Mouse (Mus musculus) cerebellum, adult 18-20 months (tissue): ENCODE measurements around the gene Gm13691.
"Not testable (repeated sequence)": the region's sequence is repeated elsewhere in the genome, so short reads cannot be mapped to it uniquely, and the experiment has no call there.

Experiments
- DNase-seq, 2 experiments: peaks; one replicate each; pipeline ENCODE4 v3.0.0; 2021

The Gm13691 gene

DNA sequence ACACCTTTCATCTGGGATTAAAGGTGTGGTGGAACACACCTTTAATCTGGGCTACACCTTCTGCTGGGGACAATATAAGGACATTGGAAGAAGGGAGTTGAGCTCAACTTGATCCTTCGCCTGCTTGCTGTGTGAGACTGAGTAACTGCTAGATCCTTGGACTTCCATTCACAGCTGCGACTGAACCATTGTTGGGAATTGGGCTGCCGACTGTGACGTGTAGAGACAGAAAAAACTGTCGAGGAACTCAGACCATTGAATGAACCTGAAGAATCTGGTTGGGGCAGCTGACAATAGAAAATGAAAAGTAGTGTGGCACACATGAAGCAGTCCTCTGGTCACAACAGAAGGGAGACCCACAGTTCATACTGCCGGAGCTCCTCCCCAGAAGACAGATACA is at the start of gene Gm13691:
Gm13691 (plus strand) TSS at position 301 of the 400 bp plus-strand sequence.
- DNase-seq, result not testable (repeated sequence)

DNA sequence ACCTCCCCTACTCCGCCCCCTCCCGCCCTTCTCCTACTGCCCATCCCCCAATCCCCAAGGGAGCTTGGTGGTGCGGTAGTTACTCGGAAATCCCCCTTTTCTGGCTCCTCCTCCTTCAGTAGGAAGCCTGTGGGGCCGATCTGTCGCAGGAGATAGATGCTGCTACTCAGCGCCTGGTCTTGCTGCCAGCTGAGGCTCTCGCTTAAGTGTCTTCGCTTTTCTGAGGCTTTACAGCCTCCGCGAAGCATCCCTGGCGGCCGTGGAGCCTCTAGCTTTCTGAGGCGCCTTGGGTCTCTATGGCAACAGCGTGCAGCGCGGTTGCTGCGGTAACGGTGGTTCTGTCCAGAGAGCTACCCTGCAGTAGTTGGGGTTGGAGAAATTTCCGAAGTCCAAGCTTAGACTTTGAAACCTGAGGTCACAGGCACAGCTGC is 49.4 kb upstream of the Gm13691 start, which contains the start of gene Zswim2:
Zswim2 (minus strand) TSS at position 298 of the 431 bp plus-strand sequence.
- peak; percentile 47 to 49 for DNase-seq

DNA sequence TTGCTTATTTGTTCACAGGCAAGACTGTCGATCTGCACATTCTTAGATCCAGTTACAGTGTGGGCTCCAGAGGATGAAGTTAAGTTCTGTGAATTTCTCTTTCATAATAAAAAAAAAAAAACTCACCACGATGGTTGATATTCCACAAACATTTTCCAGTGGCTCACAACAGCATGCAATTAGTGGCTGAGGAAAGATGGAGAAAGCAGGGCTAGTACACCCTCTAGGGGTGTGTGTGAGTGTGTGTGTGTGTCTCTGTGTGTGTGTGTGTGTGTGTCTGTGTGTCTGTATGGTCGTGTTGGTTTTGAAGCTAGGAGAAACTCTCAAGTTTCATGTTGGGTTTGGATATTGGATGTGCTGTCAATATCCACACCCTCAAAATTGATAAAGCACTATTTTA is 49.0 kb upstream of the Gm13691 start:
- no peak for DNase-seq

DNA sequence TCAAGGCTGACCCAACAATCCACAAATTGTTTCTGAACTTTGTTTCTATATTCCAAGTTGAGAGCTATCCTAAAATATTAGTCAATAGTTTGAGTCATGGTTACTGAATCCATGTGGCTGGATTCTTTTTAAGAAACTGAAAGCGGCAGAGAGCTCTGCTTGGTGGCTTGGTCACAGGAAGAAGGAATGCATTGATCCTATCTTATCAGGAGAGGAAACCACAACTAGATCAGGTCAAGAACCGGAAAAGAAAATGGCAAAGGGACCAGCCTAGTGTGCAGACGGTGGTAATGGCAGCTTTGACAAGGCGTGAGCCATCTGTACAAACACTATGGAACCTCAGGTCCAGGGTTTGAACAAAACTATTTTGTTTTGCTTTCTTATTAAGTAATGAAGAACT is 48.6 kb upstream of the Gm13691 start:
- DNase-seq, result no peak

DNA sequence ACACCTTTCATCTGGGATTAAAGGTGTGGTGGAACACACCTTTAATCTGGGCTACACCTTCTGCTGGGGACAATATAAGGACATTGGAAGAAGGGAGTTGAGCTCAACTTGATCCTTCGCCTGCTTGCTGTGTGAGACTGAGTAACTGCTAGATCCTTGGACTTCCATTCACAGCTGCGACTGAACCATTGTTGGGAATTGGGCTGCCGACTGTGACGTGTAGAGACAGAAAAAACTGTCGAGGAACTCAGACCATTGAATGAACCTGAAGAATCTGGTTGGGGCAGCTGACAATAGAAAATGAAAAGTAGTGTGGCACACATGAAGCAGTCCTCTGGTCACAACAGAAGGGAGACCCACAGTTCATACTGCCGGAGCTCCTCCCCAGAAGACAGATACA is 35.0 kb upstream of the Gm13691 start, which contains the start of gene Gm13698:
Gm13698 (plus strand) TSS at position 301 of the 400 bp plus-strand sequence.
- not testable (repeated sequence) for DNase-seq

DNA sequence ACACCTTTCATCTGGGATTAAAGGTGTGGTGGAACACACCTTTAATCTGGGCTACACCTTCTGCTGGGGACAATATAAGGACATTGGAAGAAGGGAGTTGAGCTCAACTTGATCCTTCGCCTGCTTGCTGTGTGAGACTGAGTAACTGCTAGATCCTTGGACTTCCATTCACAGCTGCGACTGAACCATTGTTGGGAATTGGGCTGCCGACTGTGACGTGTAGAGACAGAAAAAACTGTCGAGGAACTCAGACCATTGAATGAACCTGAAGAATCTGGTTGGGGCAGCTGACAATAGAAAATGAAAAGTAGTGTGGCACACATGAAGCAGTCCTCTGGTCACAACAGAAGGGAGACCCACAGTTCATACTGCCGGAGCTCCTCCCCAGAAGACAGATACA is 29.1 kb upstream of the Gm13691 start, which contains the start of gene Gm13693:
Gm13693 (plus strand) TSS at position 301 of the 400 bp plus-strand sequence.
- not testable (repeated sequence) for DNase-seq

DNA sequence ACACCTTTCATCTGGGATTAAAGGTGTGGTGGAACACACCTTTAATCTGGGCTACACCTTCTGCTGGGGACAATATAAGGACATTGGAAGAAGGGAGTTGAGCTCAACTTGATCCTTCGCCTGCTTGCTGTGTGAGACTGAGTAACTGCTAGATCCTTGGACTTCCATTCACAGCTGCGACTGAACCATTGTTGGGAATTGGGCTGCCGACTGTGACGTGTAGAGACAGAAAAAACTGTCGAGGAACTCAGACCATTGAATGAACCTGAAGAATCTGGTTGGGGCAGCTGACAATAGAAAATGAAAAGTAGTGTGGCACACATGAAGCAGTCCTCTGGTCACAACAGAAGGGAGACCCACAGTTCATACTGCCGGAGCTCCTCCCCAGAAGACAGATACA is 23.3 kb upstream of the Gm13691 start, which contains the start of gene Gm13695:
Gm13695 (plus strand) TSS at position 301 of the 400 bp plus-strand sequence.
- DNase-seq, result not testable (repeated sequence)

DNA sequence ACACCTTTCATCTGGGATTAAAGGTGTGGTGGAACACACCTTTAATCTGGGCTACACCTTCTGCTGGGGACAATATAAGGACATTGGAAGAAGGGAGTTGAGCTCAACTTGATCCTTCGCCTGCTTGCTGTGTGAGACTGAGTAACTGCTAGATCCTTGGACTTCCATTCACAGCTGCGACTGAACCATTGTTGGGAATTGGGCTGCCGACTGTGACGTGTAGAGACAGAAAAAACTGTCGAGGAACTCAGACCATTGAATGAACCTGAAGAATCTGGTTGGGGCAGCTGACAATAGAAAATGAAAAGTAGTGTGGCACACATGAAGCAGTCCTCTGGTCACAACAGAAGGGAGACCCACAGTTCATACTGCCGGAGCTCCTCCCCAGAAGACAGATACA is 17.5 kb upstream of the Gm13691 start, which contains the start of gene Gm13696:
Gm13696 (plus strand) TSS at position 301 of the 400 bp plus-strand sequence.
- DNase-seq, result not testable (repeated sequence)

DNA sequence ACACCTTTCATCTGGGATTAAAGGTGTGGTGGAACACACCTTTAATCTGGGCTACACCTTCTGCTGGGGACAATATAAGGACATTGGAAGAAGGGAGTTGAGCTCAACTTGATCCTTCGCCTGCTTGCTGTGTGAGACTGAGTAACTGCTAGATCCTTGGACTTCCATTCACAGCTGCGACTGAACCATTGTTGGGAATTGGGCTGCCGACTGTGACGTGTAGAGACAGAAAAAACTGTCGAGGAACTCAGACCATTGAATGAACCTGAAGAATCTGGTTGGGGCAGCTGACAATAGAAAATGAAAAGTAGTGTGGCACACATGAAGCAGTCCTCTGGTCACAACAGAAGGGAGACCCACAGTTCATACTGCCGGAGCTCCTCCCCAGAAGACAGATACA is 11.7 kb upstream of the Gm13691 start, which contains the start of gene Gm13694:
Gm13694 (plus strand) TSS at position 301 of the 400 bp plus-strand sequence.
- not testable (repeated sequence) for DNase-seq

DNA sequence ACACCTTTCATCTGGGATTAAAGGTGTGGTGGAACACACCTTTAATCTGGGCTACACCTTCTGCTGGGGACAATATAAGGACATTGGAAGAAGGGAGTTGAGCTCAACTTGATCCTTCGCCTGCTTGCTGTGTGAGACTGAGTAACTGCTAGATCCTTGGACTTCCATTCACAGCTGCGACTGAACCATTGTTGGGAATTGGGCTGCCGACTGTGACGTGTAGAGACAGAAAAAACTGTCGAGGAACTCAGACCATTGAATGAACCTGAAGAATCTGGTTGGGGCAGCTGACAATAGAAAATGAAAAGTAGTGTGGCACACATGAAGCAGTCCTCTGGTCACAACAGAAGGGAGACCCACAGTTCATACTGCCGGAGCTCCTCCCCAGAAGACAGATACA is 5.9 kb upstream of the Gm13691 start, which contains the start of gene Gm13697:
Gm13697 (plus strand) TSS at position 301 of the 400 bp plus-strand sequence.
- not testable (repeated sequence) for DNase-seq

DNA sequence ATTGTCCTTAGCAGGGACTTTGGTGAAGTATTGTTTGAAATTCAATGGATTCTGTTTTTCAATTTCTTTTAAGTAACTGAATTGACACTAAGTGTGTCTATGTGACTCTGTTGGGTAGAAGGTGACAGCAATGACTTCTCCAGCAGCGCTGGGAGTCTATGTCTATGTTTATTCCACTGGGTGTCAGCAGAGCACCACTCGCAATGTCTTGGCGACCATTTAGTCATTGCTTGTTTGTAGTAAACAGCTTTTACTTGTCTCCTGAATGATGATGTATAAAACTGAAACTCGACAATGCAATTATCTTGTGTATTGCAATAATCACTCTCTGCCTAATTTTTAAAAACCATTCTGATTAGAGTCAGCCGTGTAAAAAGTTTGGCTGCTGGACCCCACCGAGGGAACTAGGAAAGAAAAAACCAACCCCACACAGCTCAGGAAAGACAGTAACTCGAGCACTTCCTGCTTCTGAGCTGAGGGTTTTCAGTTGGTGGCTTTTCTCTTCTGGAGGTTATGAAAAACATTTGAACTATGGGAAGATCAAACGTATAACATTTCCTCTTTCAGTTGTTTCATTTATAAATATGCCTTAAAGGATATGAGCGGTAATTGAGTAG is 3.4 kb downstream of the Gm13691 start:
- DNase-seq, result not testable (repeated sequence)

DNA sequence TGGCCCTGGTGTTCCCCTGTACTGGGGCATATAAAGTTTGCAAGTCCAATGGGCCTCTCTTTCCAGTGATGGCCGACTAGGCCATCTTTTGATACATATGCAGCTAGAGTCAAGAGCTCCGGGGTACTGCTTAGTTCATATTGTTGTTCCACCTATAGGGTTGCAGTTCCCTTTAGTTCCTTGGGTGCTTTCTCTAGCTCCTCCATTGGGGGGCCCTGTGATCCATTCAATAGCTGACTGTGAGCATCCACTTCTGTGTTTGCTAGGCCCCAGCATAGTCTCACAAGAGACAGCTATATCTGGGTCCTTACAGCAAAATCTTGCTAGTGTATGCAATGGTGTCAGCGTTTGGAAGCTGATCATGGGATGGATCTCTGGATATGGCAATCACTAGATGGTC is 4.2 kb downstream of the Gm13691 start:
- not testable (repeated sequence) for DNase-seq

DNA sequence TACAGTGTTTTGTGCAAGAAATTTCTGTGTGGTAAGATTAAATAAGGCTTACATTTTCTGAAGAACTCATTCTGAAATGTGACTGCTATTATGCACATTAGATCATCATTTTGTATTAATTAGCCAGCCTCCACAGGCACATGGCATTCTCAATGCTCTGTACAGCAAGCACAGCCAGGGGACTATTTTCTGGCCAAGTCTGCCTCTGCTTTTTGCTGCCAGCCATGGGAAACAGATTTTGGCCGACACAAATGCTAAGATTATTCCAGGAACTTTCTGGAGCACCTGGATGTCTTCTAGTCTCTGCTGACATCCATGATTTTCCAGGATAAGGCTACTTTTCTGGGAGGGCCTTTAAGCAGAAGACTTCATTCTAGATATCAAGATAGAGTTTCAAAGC is 18.6 kb downstream of the Gm13691 start:
- DNase-seq, result no peak

DNA sequence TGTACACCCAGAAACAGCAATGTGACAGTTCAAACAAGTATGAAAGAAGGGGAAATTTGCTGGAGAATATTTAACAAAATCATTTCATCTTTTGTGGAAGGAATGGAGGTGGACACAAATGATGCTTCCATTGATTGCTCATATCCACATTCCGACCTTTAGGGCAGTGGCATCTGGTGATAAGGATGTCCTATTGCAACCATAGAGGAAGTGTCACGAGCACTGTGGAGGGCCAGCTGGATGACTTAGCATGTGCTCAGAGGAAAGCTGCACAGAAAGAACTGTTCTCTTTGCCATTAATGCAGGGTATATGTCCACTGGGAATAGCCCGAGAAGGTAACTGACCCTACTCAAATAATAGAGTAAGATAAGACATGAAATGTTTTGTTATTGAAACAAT is 19.5 kb downstream of the Gm13691 start:
- no peak for DNase-seq

DNA sequence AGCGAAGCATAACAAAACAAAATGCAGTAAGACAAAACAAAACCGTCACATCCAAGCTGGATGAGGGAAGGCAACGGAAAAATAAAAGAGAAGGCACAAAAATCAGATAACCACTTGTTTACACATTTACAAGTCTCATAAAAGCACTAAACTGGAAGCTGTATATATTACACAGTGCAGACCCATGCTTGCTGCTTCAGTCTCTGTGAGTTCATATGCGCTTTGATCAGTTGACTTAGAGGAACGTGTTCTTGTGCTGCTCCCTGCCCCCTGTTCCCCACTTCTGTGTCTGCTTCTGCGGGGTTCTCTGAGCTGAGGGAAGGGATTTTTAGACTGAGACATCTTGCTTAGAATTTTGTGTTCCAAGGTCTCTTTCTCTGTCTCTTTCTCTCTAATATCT is 24.2 kb downstream of the Gm13691 start:
- DNase-seq, result no peak

DNA sequence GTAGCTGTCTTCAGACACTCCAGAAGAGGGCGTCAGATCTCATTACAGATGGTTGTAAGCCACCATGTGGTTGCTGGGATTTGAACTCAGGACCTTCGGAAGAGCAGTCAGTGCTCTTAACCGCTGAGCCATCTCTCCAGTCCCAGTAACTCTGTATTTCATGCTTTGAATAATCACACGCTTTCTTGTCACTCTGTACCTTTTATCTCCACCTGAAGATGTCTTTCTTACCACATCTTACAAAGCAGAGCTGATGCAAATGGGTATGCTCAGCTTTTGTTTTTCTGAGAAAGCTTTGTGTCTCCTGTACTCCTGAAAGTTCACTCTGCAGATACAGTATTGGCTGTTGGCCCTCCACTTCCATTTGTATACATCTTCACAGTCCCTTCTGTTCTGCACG is 25.9 kb downstream of the Gm13691 start:
- DNase-seq, result not testable (repeated sequence)

DNA sequence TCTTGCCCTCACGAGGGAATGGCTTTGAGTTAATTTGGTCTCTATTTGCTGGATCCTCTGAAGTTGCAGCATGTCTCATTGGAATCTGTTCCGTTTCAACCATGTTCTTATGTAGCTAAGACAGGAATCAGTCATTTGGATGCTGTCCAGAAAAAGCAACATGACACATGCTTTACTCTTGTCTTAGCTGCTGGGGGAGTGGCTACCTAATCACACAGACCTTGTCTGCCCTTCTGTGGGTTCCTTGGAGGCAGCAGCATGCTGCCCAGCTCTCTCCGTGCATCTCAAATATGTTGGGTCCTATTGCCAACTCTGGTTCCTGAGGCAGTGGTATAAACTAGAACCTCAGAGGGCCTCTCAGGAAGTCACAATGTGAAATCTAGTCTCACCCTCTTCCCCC is 28.0 kb downstream of the Gm13691 start:
- DNase-seq, result no peak

DNA sequence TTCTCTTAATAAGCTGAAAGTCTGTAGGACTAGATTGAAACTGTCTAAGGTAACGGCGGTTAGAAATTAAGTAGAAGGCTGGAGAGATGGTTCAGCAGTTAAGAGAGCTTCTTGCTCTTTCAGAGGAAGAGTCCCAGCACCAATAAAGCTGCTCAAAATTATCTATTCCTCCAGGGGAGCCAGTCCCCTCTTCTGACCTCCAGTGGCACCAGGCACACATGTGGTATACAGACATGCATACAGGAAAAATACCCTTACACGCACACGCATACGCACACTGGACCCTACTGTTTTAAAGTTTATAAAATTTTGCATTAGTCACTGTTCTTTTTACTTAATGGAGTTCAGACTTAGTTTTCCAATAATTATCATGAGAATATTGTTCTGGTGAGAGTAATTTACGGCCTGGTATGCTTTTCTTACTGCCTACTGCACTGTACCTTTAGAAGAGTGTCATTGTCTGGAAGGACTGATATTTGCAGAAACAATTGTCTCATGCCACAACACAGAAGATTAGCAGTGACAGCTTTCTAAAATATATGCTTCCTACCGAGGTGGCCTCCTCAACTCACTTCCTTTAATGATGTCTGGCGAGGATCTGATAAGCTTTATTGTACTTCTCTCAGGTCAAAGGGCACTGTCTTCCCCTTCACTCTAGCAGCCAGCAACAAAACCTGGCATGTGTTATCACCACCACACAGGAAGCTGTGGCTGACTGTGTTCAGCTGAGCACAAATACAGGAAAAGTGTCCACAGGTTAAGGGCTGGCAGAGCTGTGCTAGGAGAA is 29.4 kb downstream of the Gm13691 start:
- no peak for DNase-seq

DNA sequence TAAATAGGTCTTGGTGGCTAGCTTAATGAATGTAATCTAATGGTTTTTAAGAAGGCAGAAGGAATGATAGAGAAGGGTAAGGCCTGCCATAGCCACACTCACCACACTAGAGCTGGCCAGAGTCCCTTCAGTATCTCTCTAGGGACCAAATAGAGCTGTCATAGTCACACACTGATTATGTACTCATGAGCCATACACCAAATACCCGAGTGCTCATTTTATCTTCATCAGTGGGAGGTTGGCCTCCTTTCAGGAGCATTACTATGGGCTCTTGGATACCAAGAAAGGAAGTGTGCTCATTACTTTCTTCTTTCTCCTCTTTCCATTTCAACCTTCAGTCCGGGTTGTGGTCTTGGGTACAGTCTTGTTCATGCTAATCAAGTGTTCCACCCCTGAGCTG is 31.6 kb downstream of the Gm13691 start:
- DNase-seq, result no peak

DNA sequence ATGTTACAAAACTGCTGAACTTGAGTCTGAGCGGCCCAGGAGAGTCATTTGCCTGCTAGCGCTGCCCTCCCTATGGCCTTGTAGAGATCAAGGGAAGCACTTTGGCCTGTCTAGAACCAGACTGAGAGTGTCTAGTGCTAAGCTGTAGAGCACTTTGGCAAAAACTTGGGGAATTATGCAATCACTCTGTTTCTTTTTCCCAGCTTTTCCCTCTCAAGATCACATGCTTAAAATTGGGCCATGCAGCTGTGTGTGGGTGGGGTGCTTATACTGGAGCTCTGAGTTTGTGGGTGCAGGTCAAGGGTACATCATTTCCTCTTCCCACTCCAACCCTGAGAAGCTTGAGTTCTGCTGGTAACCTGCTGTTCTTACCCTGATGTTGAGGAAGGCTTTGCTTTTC is 32.6 kb downstream of the Gm13691 start:
- no peak for DNase-seq

DNA sequence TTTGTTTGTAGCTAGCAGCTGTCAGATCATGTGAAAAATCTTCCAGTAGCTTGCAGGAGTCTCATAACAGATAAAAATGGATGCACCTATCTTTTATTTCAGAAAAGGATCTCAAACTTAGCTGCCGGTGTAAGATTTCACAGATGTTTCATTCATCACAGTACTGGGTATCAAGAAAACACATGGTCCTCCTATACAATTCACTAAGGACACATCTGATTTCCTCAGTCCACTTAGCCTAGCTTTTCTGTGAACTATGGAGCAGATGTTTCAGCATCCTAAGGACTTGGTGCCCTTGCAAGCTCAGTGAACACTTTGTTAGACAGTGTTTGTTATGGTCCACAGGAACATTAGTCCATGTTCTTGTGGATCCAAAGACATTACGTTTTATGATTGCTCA is 33.0 kb downstream of the Gm13691 start:
- DNase-seq, result no peak

DNA sequence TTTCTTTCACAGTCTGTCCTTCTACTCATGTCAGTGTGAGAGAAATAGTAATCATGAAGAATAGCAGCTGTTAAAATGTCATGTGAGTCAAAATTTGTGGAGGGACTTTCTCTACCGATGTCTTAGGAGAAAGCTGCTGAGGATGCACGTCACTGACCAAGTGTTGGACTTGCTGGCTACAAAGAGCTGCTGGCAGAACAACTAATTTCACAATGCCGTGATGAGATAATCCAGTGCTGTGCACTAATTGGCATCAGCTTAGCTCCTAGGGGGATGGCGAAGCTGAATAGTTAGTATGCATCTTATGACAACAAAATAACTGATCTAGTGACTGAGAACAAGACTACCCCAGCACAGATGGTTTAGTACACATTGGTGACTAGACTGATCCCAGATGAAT is 34.9 kb downstream of the Gm13691 start:
- no peak for DNase-seq

DNA sequence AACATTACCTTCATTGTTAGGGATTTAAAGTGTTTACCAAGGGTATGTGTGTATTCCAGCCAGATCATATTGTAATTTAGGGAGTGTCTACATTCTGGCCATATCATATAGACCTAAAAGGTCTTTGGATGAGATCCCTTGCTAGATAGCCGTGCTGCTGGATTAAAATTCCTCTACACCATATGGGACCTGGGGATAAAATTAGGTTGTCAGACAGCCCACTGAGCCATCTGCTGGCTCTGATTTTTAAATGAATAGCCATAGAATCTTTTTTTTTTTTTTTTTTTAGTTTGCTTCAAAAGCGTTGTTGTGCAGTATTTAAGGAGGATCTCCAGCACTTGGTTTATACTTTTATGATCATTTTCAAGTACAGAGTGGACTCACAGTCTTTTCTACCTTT is 42.2 kb downstream of the Gm13691 start:
- DNase-seq, result no peak

DNA sequence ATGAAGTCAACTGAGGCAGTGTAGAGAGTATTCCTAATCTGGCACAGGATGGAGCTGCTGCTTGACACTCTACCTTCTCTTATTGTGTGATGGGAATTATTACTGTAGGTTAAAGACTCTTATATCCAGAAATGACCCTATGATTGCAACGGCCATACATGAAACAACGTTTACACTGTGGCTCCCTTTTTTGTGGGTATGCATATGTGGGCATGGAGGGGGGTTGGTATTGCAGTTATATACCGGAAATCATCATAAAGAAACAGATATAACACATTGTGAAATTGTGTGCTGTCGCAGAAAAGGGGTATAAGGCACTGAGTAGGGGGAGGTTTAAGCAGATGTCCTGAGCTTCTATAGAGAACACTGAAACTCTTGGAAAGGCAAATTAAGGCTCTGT is 45.6 kb downstream of the Gm13691 start:
- DNase-seq, result no peak
